Mouse (Mus musculus): ENCODE measurements at regions not wholly inside any gene's neighbourhood (a gene's known extent, or its start where the extent isn't known, plus 50 kb on each side); places are given as distances from the start of the nearest gene placed in this dataset.

DNA sequence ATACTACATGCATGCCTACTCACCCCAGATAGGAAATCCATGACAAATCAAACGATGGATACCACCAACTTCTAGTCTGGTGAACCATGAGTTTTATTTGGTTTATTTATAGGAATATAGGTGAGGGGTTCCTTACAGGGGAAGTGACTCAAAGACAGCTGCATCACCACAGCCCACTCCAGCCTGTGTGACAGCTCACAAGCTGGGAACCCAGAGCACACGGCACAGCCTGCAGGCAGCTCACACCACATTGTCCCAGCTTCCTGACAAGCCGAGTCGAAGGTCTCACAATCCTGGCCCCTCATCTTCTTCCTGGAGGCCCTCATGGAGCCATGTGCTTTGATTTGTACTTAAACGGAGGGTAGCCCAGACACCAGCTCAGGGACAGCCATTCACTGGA, 214.7 kb downstream of the Cog6 start:
- H3K9ac ChIP-seq (ENCODE audit: low read depth, low read length) = no peak overlapping the region
- H3K9me3 ChIP-seq (ENCODE audit: control insufficient read depth, low read length) = no peaks in the 10 kb centered on the region
- H3K36me3 ChIP-seq (ENCODE audit: control insufficient read depth, insufficient read depth, low read length) = no peaks in the 10 kb centered on the region
- H3K27ac ChIP-seq (ENCODE audit: low read depth, low read length) = no peak overlapping the region
- H3K4me2 ChIP-seq (replicated peaks; ENCODE audit: low read depth, low read length) = no peak overlapping the region
- no peaks in the 10 kb centered on the region for H3K4me1 ChIP-seq (ENCODE audit: control insufficient read depth, insufficient read depth, low read length)
- WGBS = 77% methylated on average over 5 of the region's 5 CpGs
- H3K4me3 ChIP-seq (ENCODE audit: low read length) = no peak overlapping the region
- no peaks in the 10 kb centered on the region for H3K27me3 ChIP-seq (ENCODE audit: control insufficient read depth, insufficient read depth, low read length)
- ATAC-seq (ENCODE audit: low FRiP score, low TSS enrichment) = no peak

DNA sequence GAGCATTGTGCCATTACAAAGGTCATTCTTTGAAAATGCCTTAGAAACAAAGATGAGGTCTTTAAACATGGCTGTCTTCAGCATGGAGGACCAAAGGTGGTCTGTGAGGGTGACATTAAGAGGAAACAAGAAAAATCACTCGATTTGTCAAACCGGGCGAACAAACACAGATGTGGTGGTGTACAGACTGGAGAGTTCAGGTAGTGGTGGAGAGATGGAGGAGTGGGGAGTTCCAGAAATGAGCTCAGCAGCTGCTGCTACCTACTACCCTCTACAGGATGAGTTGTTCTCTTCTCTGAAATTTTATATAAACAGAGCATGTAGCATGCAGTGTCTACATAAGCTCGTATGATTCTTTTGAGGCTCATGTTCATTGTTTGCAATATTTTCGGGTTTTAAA, 215.6 kb downstream of the Cog6 start:
- no peaks in the 10 kb centered on the region for H3K36me3 ChIP-seq (ENCODE audit: control insufficient read depth, insufficient read depth, low read length)
- no peaks in the 10 kb centered on the region for H3K9me3 ChIP-seq (ENCODE audit: control insufficient read depth, low read length)
- no peak overlapping the region for H3K27ac ChIP-seq (ENCODE audit: low read depth, low read length)
- H3K4me3 ChIP-seq (ENCODE audit: low read length) = no peak overlapping the region
- H3K4me2 ChIP-seq (replicated peaks; ENCODE audit: low read depth, low read length) = no peak overlapping the region
- no peak overlapping the region for H3K9ac ChIP-seq (ENCODE audit: low read depth, low read length)
- 90% methylated on average over 5 of the region's 5 CpGs for WGBS
- no peaks in the 10 kb centered on the region for H3K27me3 ChIP-seq (ENCODE audit: control insufficient read depth, insufficient read depth, low read length)
- ATAC-seq (ENCODE audit: low FRiP score, low TSS enrichment) = no peak
- no peaks in the 10 kb centered on the region for H3K4me1 ChIP-seq (ENCODE audit: control insufficient read depth, insufficient read depth, low read length)

DNA sequence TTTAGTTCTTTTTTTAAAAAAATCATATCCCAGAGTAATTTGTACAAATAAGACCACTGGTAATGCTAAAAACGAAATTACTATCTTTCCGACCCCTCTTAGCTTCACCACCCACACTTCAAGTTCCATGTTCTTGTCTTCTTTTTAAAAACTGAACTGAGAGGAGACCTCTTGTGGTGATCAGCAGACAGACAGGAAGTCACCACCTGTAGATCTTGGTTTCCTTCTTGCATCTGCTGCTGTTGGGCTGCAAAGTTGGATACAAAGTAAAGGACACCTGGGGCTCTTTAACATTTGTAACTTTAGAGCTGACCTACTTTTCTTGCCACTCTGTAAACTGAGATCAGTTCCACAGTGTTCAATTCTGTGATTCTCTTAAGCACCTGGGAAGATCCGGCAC, 216.4 kb downstream of the Cog6 start:
- Histone ChIP-seq H3K36me3 (ENCODE audit: control insufficient read depth, insufficient read depth, low read length) (no peaks in the 10 kb centered on the region), H3K9me3 (ENCODE audit: control insufficient read depth, low read length) (no peaks in the 10 kb centered on the region), H3K4me2 (replicated peaks; ENCODE audit: low read depth, low read length) (no peak overlapping the region), H3K4me3 (ENCODE audit: low read length) (no peak overlapping the region), H3K27me3 (ENCODE audit: control insufficient read depth, insufficient read depth, low read length) (no peaks in the 10 kb centered on the region), H3K27ac (ENCODE audit: low read depth, low read length) (no peak overlapping the region), H3K4me1 (ENCODE audit: control insufficient read depth, insufficient read depth, low read length) (no peaks in the 10 kb centered on the region), H3K9ac (ENCODE audit: low read depth, low read length) (no peak overlapping the region)
- no peak for ATAC-seq (ENCODE audit: low FRiP score, low TSS enrichment)
- WGBS = 84% methylated on average over 3 of the region's 3 CpGs

DNA sequence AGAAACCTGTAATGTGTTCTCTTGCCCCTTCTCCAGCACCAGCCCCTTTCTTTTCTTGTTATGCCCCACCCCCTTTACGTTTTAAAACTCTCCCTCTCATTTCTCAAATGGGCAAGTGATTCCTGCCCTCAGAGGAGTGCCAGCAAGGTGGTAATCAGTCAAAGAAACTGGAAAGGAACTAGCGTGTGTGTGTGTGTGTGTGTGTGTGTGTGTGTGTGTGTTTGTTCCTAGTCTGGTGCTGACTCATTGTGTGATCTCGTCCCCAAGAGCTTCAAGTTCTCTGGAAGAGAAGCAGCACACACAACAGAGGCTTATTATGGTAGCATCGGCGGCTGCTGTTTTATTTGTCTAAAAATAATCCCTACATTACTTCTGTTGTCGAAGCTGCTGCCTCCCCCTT, 219.2 kb downstream of the Cog6 start:
- H3K4me1 ChIP-seq (ENCODE audit: control insufficient read depth, insufficient read depth, low read length) = no peaks in the 10 kb centered on the region
- ATAC-seq (ENCODE audit: low FRiP score, low TSS enrichment) = no peak
- H3K27ac ChIP-seq (ENCODE audit: low read depth, low read length) = no peak overlapping the region
- H3K4me2 ChIP-seq (replicated peaks; ENCODE audit: low read depth, low read length) = no peak overlapping the region
- H3K9me3 ChIP-seq (ENCODE audit: control insufficient read depth, low read length) = no peaks in the 10 kb centered on the region
- WGBS = 36% methylated on average over 6 of the region's 6 CpGs
- H3K4me3 ChIP-seq (ENCODE audit: low read length) = no peak overlapping the region
- no peak overlapping the region for H3K9ac ChIP-seq (ENCODE audit: low read depth, low read length)
- no peaks in the 10 kb centered on the region for H3K36me3 ChIP-seq (ENCODE audit: control insufficient read depth, insufficient read depth, low read length)
- H3K27me3 ChIP-seq (ENCODE audit: control insufficient read depth, insufficient read depth, low read length) = no peaks in the 10 kb centered on the region

- Histone ChIP-seq H3K4me3 (ENCODE audit: low read length) (no peak overlapping the region), H3K27ac (ENCODE audit: low read depth, low read length) (no peak overlapping the region)
Measured at GRCm38 (mm10) chr3:52797164-52797563, 219.9 kb downstream of the Cog6 start.

GRCm38 (mm10) chr3:52794218-52794617, 222.8 kb downstream of the Cog6 start:
- no peak for ATAC-seq (ENCODE audit: low FRiP score, low TSS enrichment)
- Histone ChIP-seq H3K4me2 (replicated peaks; ENCODE audit: low read depth, low read length) (no peak overlapping the region), H3K4me3 (ENCODE audit: low read length) (no peak overlapping the region), H3K27ac (ENCODE audit: low read depth, low read length) (no peak overlapping the region), H3K9me3 (ENCODE audit: control insufficient read depth, low read length) (no peaks in the 10 kb centered on the region), H3K36me3 (ENCODE audit: control insufficient read depth, insufficient read depth, low read length) (no peaks in the 10 kb centered on the region), H3K9ac (ENCODE audit: low read depth, low read length) (no peak overlapping the region), H3K4me1 (ENCODE audit: control insufficient read depth, insufficient read depth, low read length) (no peaks in the 10 kb centered on the region), H3K27me3 (ENCODE audit: control insufficient read depth, insufficient read depth, low read length) (no peaks in the 10 kb centered on the region)
- 78% methylated on average over 3 of the region's 3 CpGs for WGBS

More at GRCm38 (mm10) chr3:52797164-52797563, 219.9 kb downstream of the Cog6 start:
- Histone ChIP-seq H3K4me2 (replicated peaks; ENCODE audit: low read depth, low read length) (no peak overlapping the region), H3K9ac (ENCODE audit: low read depth, low read length) (no peak overlapping the region), H3K4me1 (ENCODE audit: control insufficient read depth, insufficient read depth, low read length) (no peaks in the 10 kb centered on the region), H3K27me3 (ENCODE audit: control insufficient read depth, insufficient read depth, low read length) (no peaks in the 10 kb centered on the region), H3K36me3 (ENCODE audit: control insufficient read depth, insufficient read depth, low read length) (no peaks in the 10 kb centered on the region), H3K9me3 (ENCODE audit: control insufficient read depth, low read length) (no peaks in the 10 kb centered on the region)
- ATAC-seq (ENCODE audit: low FRiP score, low TSS enrichment) = no peak
- 82% methylated on average over 4 of the region's 4 CpGs for WGBS

- ATAC-seq (ENCODE audit: low FRiP score, low TSS enrichment) = no peak
- H3K27me3 ChIP-seq (ENCODE audit: control insufficient read depth, insufficient read depth, low read length) = no peaks in the 10 kb centered on the region
- H3K4me1 ChIP-seq (ENCODE audit: control insufficient read depth, insufficient read depth, low read length) = no peaks in the 10 kb centered on the region
- WGBS = 90% methylated on average over 3 of the region's 3 CpGs
- H3K9me3 ChIP-seq (ENCODE audit: control insufficient read depth, low read length) = no peaks in the 10 kb centered on the region
- H3K4me3 ChIP-seq (ENCODE audit: low read length) = no peak overlapping the region
- no peaks in the 10 kb centered on the region for H3K36me3 ChIP-seq (ENCODE audit: control insufficient read depth, insufficient read depth, low read length)
- no peak overlapping the region for H3K27ac ChIP-seq (ENCODE audit: low read depth, low read length)
- H3K4me2 ChIP-seq (replicated peaks; ENCODE audit: low read depth, low read length) = no peak overlapping the region
- no peak overlapping the region for H3K9ac ChIP-seq (ENCODE audit: low read depth, low read length)
Measured at GRCm38 (mm10) chr3:52792801-52793200, 224.2 kb downstream of the Cog6 start.

- no peak overlapping the region for H3K9ac ChIP-seq (ENCODE audit: low read depth, low read length)
- no peaks in the 10 kb centered on the region for H3K36me3 ChIP-seq (ENCODE audit: control insufficient read depth, insufficient read depth, low read length)
- no peak for ATAC-seq (ENCODE audit: low FRiP score, low TSS enrichment)
- H3K9me3 ChIP-seq (ENCODE audit: control insufficient read depth, low read length) = no peaks in the 10 kb centered on the region
- no peak overlapping the region for H3K27ac ChIP-seq (ENCODE audit: low read depth, low read length)
- H3K27me3 ChIP-seq (ENCODE audit: control insufficient read depth, insufficient read depth, low read length) = no peaks in the 10 kb centered on the region
- no peak overlapping the region for H3K4me3 ChIP-seq (ENCODE audit: low read length)
- H3K4me2 ChIP-seq (replicated peaks; ENCODE audit: low read depth, low read length) = no peak overlapping the region
- WGBS = 48% methylated on average over 5 of the region's 5 CpGs
- no peaks in the 10 kb centered on the region for H3K4me1 ChIP-seq (ENCODE audit: control insufficient read depth, insufficient read depth, low read length)
Measured at GRCm38 (mm10) chr3:52792121-52792520, 224.9 kb downstream of the Cog6 start.

GRCm38 (mm10) chr3:52790942-52791341, 226.1 kb downstream of the Cog6 start:
- Histone ChIP-seq H3K4me1 (ENCODE audit: control insufficient read depth, insufficient read depth, low read length) (no peaks in the 10 kb centered on the region), H3K4me3 (ENCODE audit: low read length) (no peak overlapping the region), H3K27me3 (ENCODE audit: control insufficient read depth, insufficient read depth, low read length) (no peaks in the 10 kb centered on the region), H3K36me3 (ENCODE audit: control insufficient read depth, insufficient read depth, low read length) (no peaks in the 10 kb centered on the region), H3K9ac (ENCODE audit: low read depth, low read length) (no peak overlapping the region), H3K27ac (ENCODE audit: low read depth, low read length) (no peak overlapping the region), H3K9me3 (ENCODE audit: control insufficient read depth, low read length) (no peaks in the 10 kb centered on the region), H3K4me2 (replicated peaks; ENCODE audit: low read depth, low read length) (no peak overlapping the region)
- 77% methylated on average over 2 of the region's 2 CpGs for WGBS
- no peak for ATAC-seq (ENCODE audit: low FRiP score, low TSS enrichment)
